Mouse (Mus musculus) splenic B cell, adult 2 months (primary cell): ENCODE results near the gene Akt2.
"Not testable (repeated sequence)": the region's sequence is repeated elsewhere in the genome, so short reads cannot be mapped to it uniquely, and the experiment has no call there.

ENCODE experiments used
- DNase-seq: peaks from one replicate; pipeline ENCODE4 v3.0.0-alpha.2; 2011; ENCODE audit warnings: low read depth, low spot score
- H3K27me3 ChIP-seq: 2 replicates; pipeline ENCODE4 v1.6.1; 2012; ENCODE audit warnings: mild to moderate bottlenecking, low read length, moderate library complexity, mixed read lengths; ENCODE audit not compliant: control insufficient read depth, poor library complexity, insufficient read depth, severe bottlenecking
- H3K36me3 ChIP-seq: 2 replicates; pipeline ENCODE4 v1.6.1; 2012; ENCODE audit warnings: mild to moderate bottlenecking, low read length, moderate library complexity, mixed read lengths; ENCODE audit not compliant: control insufficient read depth, poor library complexity, insufficient read depth, severe bottlenecking

Akt2 gene

DNA sequence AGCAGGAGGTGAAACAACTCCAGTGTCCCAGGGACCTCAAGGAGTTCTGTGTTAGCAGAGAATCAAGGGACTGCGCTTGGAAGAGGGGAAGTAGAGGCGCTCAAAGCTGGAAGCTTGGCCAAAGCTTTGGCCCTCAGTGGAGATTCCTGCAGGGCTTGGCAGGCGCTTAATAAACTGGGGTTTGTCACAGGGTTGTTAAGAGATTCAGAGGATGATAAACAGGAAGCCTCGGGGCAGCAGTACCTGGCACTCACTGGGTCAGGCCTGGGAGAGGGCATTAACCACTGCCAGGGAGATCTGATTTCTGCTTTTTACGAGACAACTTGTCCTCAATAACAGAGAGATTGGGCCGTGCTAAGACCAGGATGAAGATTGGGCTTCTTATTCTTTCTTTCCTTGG is 29.7 kb downstream of the Akt2 start:
- H3K27me3 ChIP-seq, result no peaks in the 10 kb centered on the region
- DNase-seq, result no peak
- H3K36me3 ChIP-seq, result peaks cover 2% of the 10 kb centered on the region

DNA sequence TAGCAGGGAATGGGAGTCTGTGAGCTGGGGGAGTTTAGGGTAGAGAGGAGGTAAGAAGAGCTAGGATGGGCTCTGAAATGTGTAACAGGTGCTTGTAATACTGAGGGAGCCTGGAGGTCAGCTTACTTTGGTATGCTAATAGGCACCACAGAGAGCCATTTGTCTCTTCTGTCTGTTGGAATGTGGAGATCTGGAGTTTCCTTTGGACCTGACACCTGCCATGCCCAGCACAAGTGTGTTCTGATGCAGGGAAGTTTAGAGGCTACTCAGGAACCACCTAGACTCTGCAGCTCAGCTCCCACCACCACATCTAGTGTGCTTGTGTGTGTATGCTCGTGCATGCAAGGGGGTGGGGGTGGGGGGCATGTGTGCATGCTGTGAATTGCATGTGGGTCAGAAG is 30.9 kb downstream of the Akt2 start:
- DNase-seq, result no peak
- Histone ChIP-seq H3K36me3 (peaks cover 5% of the 10 kb centered on the region), H3K27me3 (no peaks in the 10 kb centered on the region)

- DNase-seq, result no peak
- Histone ChIP-seq H3K27me3 (no peaks in the 10 kb centered on the region), H3K36me3 (peaks cover 7% of the 10 kb centered on the region)
These were observed 33.6 kb downstream of the Akt2 start for GRCm38 (mm10) chr7:27624967-27625366.

- no peak for DNase-seq
- no peaks in the 10 kb centered on the region for H3K27me3 ChIP-seq
- H3K36me3 ChIP-seq, result peaks cover 12% of the 10 kb centered on the region
These were observed 36.4 kb downstream of the Akt2 start for GRCm38 (mm10) chr7:27627707-27628106.

- Histone ChIP-seq H3K27me3 (no peaks in the 10 kb centered on the region), H3K36me3 (peaks cover 12% of the 10 kb centered on the region)
- no peak for DNase-seq
These were observed 36.8 kb downstream of the Akt2 start for GRCm38 (mm10) chr7:27628190-27628589.

GRCm38 (mm10) chr7:27628816-27629215 is 37.5 kb downstream of the Akt2 start:
- H3K36me3 ChIP-seq, result peaks cover 12% of the 10 kb centered on the region
- not testable (repeated sequence) for DNase-seq, H3K27me3 ChIP-seq

GRCm38 (mm10) chr7:27631439-27631838 is 40.1 kb downstream of the Akt2 start:
- DNase-seq, result no peak
- peaks cover 17% of the 10 kb centered on the region for H3K36me3 ChIP-seq
- no peaks in the 10 kb centered on the region for H3K27me3 ChIP-seq

- Histone ChIP-seq H3K27me3 (no peaks in the 10 kb centered on the region), H3K36me3 (peaks cover 14% of the 10 kb centered on the region)
- no peak for DNase-seq
These were observed 41.8 kb downstream of the Akt2 start for GRCm38 (mm10) chr7:27633166-27633565.

DNA sequence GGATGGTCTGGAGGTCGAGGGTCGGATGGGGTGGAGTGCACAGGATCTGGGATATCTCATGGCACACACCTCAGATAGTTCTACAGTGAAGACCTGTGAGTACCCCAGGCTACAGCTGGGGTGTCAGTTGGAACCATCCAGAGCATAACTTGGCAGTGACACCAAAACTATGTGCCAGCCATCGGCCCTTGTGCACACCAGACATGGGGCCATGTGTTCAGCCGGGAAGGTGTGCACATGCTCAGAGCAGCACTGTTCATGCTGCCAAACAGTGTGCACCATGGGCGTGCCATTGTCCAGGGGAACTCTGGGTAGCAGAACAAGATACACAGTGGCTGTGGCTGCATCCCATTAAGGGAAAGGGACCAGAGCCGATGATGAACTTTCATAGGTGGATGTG is 43.3 kb downstream of the Akt2 start:
- DNase-seq, result no peak
- H3K27me3 ChIP-seq, result no peaks in the 10 kb centered on the region

DNA sequence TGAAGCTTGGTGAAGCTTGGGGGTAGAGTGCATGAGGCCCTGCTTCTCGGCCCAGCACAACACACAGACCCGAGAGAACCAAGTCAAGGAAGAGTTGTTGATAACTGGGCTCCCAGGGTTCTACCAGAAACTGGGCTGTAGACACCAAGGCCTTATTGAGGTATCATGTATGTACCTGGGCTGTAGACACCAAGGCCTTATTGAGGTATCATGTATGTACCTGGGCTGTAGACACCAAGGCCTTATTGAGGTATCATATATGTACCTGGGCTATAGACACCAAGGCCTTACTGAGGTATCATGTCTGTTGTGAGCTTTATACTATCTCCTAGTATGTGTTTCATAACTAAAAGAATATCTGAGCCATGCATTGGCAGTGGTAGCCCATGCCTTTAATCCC is 43.7 kb downstream of the Akt2 start:
- peaks cover 11% of the 10 kb centered on the region for H3K36me3 ChIP-seq
- DNase-seq, result not testable (repeated sequence)

More for the DNA sequence above, 43.3 kb downstream of the Akt2 start:
- peaks cover 11% of the 10 kb centered on the region for H3K36me3 ChIP-seq

GRCm38 (mm10) chr7:27644471-27644870 is 53.1 kb downstream of the Akt2 start:
- DNase-seq, result peak; percentile 18
- H3K36me3 ChIP-seq, result no peaks in the 10 kb centered on the region
- no peaks in the 10 kb centered on the region for H3K27me3 ChIP-seq

More for the DNA sequence above, 43.7 kb downstream of the Akt2 start:
- H3K27me3 ChIP-seq, result not testable (repeated sequence)

DNA sequence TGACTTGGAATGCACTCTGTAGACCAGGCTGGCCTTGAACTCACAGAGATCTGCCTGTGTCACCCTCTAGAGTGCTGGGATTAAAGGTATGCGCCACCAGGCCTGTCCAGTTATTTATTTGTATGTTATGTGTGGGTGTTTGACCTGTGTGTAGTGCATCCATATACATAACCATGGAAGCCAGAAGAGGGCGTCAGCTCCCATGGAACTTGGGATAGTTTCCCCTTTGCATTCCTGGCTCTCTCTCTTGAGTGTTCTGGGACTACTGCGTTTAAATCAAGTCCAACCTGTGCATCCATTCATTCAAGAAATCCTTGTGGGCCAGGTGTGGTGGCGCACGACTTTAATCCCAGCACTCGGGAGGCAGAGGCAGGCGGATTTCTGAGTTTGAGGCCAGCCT is 55.2 kb downstream of the Akt2 start:
- Histone ChIP-seq H3K27me3 (no peaks in the 10 kb centered on the region), H3K36me3 (no peaks in the 10 kb centered on the region)
- no peak for DNase-seq

- Histone ChIP-seq H3K27me3 (no peaks in the 10 kb centered on the region), H3K36me3 (no peaks in the 10 kb centered on the region)
- no peak for DNase-seq
These were observed 56.1 kb downstream of the Akt2 start for GRCm38 (mm10) chr7:27647281-27648002.

DNA sequence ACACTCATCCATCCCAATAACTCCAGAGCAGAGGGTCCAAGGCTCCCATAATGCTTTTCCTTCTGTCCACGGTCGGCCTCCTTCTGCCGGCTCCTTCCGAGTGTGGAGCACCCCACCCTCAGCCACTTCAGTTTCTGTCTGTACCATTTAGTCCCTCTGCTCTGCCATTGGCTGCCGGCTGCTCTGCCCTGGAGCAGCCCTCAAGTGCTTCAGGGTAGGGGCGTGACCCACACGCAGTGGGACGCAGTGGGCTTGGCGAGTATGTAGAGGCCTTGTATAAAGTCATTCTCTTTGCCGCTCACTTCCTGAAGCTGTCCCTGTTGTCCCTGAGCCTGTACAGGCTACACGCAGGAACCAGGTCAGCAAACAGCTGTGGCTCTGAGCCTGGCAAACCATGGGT is 58.4 kb downstream of the Akt2 start:
- Histone ChIP-seq H3K36me3 (no peaks in the 10 kb centered on the region), H3K27me3 (no peaks in the 10 kb centered on the region)
- no peak for DNase-seq

DNA sequence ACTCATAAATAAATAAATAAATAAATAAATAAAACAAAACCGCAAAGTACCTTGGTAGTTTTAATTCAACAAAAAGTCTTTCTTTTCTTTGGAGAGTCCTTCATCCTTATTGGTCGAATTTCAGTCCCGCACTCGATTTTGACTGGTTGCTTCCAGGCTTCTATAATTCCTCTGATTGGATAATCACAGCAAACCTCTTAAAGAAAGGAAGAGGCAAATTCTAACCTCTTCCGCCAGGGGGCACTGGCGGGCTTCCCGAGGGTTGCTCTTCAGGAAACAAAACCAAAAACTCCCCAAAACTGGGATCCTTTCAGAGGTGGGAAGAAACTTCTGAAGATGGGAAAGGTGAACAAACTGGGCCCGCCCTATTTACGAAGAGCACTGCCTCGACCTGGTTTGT is 59.6 kb downstream of the Akt2 start:
- Histone ChIP-seq H3K36me3 (no peaks in the 10 kb centered on the region), H3K27me3 (no peaks in the 10 kb centered on the region)
- DNase-seq, result peak; percentile 78
